Mouse (Mus musculus) neural tube, embryonic 13.5 days (tissue): ENCODE data around the gene Efr3b. TPM values are rescaled to one million over a fixed set of nuclear protein-coding genes. Genes with fewer than 3 reads are reported as not detected.
"Not testable (repeated sequence)": the region's sequence is repeated elsewhere in the genome, so short reads cannot be mapped to it uniquely, and the experiment has no call there.

Experiments used
- ATAC-seq: fragments of 200-750 bp; cut with Nextera tagmentation; 2 replicates; pipeline ENCODE4 v1.8.0; 2017; ENCODE audit warnings: low read depth, mild to moderate bottlenecking, moderate TSS enrichment, moderate library complexity
- H3K27ac ChIP-seq: fragments of 300-500 bp; sonication (generic); replicated peaks from 2 replicates; pipeline ENCODE4 v1.5.1; 2015; ENCODE audit warnings: moderate library complexity, mild to moderate bottlenecking, inconsistent platforms
- H3K27me3 ChIP-seq: fragments of 300-500 bp; sonication (generic); 2 replicates; pipeline ENCODE4 v1.6.1; 2015; ENCODE audit warnings: mild to moderate bottlenecking, inconsistent platforms
- H3K36me3 ChIP-seq: fragments of 300-500 bp; sonication (generic); 2 replicates; pipeline ENCODE4 v1.6.1; 2015; ENCODE audit warnings: mild to moderate bottlenecking, inconsistent platforms
- H3K4me1 ChIP-seq: fragments of 300-500 bp; sonication (generic); replicated peaks from 2 replicates; pipeline ENCODE4 v1.6.1; 2015; ENCODE audit warnings: inconsistent platforms
- H3K4me2 ChIP-seq: fragments of 300-500 bp; sonication (generic); 2 replicates; pipeline ENCODE4 v1.6.1; 2015; ENCODE audit warnings: inconsistent platforms, mild to moderate bottlenecking, moderate library complexity
- H3K4me3 ChIP-seq: fragments of 300-500 bp; sonication (generic); 2 replicates; pipeline ENCODE4 v1.5.1; 2015; ENCODE audit warnings: mild to moderate bottlenecking, inconsistent platforms
- H3K9ac ChIP-seq: fragments of 300-500 bp; sonication (generic); 2 replicates; pipeline ENCODE4 v1.6.1; 2015; ENCODE audit warnings: moderate library complexity, mild to moderate bottlenecking, inconsistent platforms
- H3K9me3 ChIP-seq: fragments of 300-500 bp; sonication (generic); 2 replicates; pipeline ENCODE4 v1.6.1; 2016; ENCODE audit warnings: inconsistent platforms
- WGBS: fragments of 180-500 bp; shearing (Covaris S2); methylation state at CpG from one replicate; pipeline ENCODE4 v1.1.7; 2015; 5-methylcytosine and 5-hydroxymethylcytosine counted together
- polyA plus RNA-seq: library from polyadenylated mRNA; unstranded; fragments of >200 nt; fragmentation: Nextera tagmentation; extraction: Ambion mirVana; gene quantifications from 2 replicates; pipeline ENCODE4 v1.2.1, GENCODE M21; 2015

Gene Efr3b
- polyA plus RNA-seq, 1 experiment from 2014 or later: 32.8 TPM

DNA sequence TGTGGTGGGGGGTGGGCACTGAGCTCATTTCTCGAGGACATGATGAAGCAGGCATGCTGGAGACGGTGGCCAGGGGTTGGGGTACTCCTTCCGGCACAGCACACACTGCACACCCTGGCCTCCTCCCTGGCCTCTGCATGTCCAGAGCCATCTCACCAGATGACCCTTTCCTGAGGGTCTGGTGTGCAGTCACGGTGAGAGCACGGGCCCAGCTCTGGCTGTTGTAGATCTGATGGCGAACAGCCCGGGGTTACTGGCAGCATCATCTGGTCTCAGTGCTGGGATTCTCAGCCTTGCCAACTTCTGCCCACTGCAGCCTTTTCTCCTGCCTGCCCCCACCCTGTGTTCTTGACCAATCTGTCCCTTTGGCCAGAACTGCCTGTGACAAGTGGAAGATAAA lies 32.6 kb downstream of the Efr3b start:
- no peaks in the 10 kb centered on the region for H3K27me3 ChIP-seq
- no peak for ATAC-seq
- WGBS: 79% methylated on average over 7 of the region's 7 CpGs
- H3K9me3 ChIP-seq: no peaks in the 10 kb centered on the region
- H3K9ac ChIP-seq: no peak overlapping the region
- peak overlapping the region; percentile 77 for H3K27ac ChIP-seq
- no peak overlapping the region for H3K4me2 ChIP-seq
- H3K36me3 ChIP-seq: peaks cover 2% of the 10 kb centered on the region; the same call in 1 of the 2 replicates
- H3K4me3 ChIP-seq: no peak overlapping the region
- H3K4me1 ChIP-seq: peaks cover 37% of the 10 kb centered on the region

DNA sequence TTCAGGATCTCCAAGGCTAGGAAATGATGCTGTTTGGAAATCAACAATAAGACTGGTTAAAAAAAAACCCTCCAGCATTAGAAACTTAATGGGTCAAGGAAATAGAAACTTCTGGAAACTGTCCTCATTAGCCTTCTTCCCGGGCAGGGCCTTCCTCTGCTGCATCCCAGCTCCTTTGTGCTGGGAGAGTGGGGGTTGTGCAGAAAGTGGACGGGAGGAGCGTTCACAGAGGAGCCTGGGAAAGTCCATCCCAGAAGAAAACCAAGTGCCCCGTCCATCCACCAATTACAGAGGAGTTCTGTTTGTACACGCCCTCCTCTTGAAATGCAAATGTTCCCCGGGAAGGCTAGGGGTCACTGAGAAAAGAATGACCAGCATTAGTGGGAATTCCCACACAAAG lies 34.1 kb downstream of the Efr3b start:
- H3K4me1 ChIP-seq: peaks cover 37% of the 10 kb centered on the region
- H3K36me3 ChIP-seq: peaks cover 15% of the 10 kb centered on the region
- H3K4me3 ChIP-seq: no peak overlapping the region
- 9% methylated on average over 6 of the region's 6 CpGs for WGBS
- H3K27me3 ChIP-seq: no peaks in the 10 kb centered on the region
- ATAC-seq: no peak
- H3K9me3 ChIP-seq: no peaks in the 10 kb centered on the region
- no peak overlapping the region for H3K4me2 ChIP-seq
- H3K27ac ChIP-seq: no peak overlapping the region
- H3K9ac ChIP-seq: no peak overlapping the region

DNA sequence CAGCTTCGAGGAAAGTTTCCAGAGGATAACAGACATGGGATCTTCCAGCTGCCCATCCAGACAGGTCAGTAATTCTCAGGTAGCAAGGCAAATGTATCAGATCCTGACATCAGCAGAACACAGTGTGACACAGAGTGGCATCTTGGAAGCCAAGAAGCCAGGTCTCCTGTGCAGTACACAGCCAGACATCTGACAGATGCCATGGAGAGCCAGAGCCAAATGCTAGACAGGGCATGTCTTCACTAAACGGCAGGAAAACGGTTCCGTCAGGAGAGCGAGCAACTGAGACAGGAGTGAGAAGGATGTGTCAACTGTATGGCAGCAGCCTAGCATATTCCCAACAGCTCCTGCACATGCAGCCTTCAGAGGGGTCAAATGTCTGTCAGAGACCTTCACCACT lies 38.3 kb downstream of the Efr3b start:
- H3K4me2 ChIP-seq: no peak overlapping the region
- WGBS: 97% methylated on average over 5 of the region's 5 CpGs
- H3K27me3 ChIP-seq: no peaks in the 10 kb centered on the region
- H3K27ac ChIP-seq: no peak overlapping the region
- H3K4me3 ChIP-seq: no peak overlapping the region
- H3K4me1 ChIP-seq: 0 out of 2 replicates have a peak, but pooled peaks cover 4% of the 10 kb centered on the region
- H3K36me3 ChIP-seq: peaks cover 26% of the 10 kb centered on the region
- no peak for ATAC-seq
- no peak overlapping the region for H3K9ac ChIP-seq
- no peaks in the 10 kb centered on the region for H3K9me3 ChIP-seq

GRCm38 (mm10) chr12:3996749-3997148 lies 42.0 kb downstream of the Efr3b start:
- peaks cover 35% of the 10 kb centered on the region for H3K36me3 ChIP-seq
- H3K9me3 ChIP-seq: no peaks in the 10 kb centered on the region
- ATAC-seq: no peak
- no peak overlapping the region for H3K4me2 ChIP-seq
- no peak overlapping the region for H3K4me3 ChIP-seq
- no peaks in the 10 kb centered on the region for H3K27me3 ChIP-seq
- 76% methylated on average over 9 of the region's 9 CpGs for WGBS
- H3K4me1 ChIP-seq: no peaks in the 10 kb centered on the region
- 0 out of 2 replicates have a peak overlapping the region, but pooled peaks have one; percentile 28 for H3K27ac ChIP-seq
- H3K9ac ChIP-seq: no peak overlapping the region

- Histone ChIP-seq H3K9me3 (no peaks in the 10 kb centered on the region), H3K27me3 (no peaks in the 10 kb centered on the region), H3K36me3 (peaks cover 26% of the 10 kb centered on the region), H3K4me2 (no peak overlapping the region), H3K27ac (no peak overlapping the region), H3K9ac (no peak overlapping the region), H3K4me1 (peaks cover 7% of the 10 kb centered on the region; the same call in 1 of the 2 replicates), H3K4me3 (no peak overlapping the region)
- 45% methylated on average over 3 of the region's 3 CpGs for WGBS
- ATAC-seq: no peak
Observed at GRCm38 (mm10) chr12:3991047-3991446, 47.7 kb downstream of the Efr3b start.

DNA sequence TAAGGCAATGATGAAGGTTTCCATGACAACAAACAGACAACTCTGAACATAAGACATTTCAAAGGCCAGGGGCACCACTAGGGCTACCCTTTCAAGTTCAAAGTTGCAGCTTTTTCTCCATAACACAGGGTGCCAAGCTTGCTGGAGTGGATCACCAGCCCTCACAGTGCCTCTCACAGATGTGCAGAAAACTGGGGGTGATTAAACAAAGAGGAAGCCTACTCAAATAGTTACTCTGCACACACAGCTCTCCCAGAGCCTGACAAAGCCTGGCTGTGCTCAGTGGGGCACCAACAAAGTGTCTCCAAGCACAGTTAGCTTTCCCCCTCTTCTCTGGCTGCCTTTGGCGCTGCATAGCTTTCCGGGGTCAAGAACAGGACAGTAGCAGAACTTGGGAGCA lies 48.8 kb downstream of the Efr3b start:
- peaks cover 33% of the 10 kb centered on the region for H3K36me3 ChIP-seq
- no peak for ATAC-seq
- WGBS: 18% methylated on average over 2 of the region's 2 CpGs
- H3K9ac ChIP-seq: no peak overlapping the region
- H3K4me3 ChIP-seq: no peak overlapping the region
- no peak overlapping the region for H3K4me2 ChIP-seq
- no peaks in the 10 kb centered on the region for H3K27me3 ChIP-seq
- no peaks in the 10 kb centered on the region for H3K9me3 ChIP-seq
- H3K4me1 ChIP-seq: peaks cover 7% of the 10 kb centered on the region; the same call in 1 of the 2 replicates
- H3K27ac ChIP-seq: no peak overlapping the region

DNA sequence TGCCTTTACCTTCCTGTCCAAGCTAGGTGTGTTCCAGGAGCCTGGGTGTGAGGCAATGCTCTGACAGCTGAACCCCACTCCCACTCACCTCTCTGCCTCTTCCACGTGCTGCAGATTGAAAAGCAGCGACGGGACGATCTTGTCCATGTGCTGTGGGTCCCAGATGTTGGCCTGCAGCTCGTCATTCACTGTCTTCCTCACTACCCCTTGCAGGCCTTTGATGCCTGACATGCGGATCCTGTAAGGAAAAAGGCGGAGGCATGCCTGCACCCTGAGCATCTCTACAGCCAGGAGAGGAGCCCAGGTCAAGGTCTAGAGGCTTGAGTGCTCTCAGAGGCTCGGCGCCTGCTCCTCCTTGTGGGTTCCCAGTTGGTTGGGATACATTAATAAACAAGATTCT lies 54.3 kb downstream of the Efr3b start:
- Histone ChIP-seq H3K27me3 (peaks cover 7% of the 10 kb centered on the region), H3K4me3 (no peak overlapping the region), H3K4me1 (peaks cover 21% of the 10 kb centered on the region), H3K4me2 (no peak overlapping the region), H3K9ac (no peak overlapping the region), H3K36me3 (peaks cover 36% of the 10 kb centered on the region), H3K9me3 (no peaks in the 10 kb centered on the region), H3K27ac (no peak overlapping the region)
- 83% methylated on average over 9 of the region's 9 CpGs for WGBS
- ATAC-seq: no peak

DNA sequence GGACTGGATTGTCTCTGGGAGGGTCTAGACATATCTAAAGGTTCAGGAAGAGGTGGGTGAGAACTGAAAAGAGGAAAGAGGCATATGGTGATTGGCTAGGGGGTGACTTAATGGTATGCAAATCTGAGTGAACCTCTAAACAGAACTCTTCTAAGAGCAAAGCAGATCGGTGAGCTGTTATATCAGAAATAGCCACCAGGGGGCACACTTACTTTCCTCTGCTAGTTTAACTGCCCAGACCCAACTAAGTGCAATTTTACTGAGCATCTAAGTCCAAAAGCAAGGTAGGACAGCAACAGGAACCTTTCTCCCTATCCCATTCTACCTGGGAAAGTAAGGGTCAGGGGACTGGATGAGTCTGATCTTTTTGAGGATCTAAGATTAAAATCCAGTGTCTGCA lies 55.0 kb downstream of the Efr3b start:
- ATAC-seq: no peak
- H3K27me3 ChIP-seq: peaks cover 7% of the 10 kb centered on the region
- WGBS: 0% methylated on average over 1 of the region's 1 CpGs
- no peak overlapping the region for H3K4me3 ChIP-seq
- H3K9me3 ChIP-seq: no peaks in the 10 kb centered on the region
- H3K4me1 ChIP-seq: peaks cover 21% of the 10 kb centered on the region
- no peak overlapping the region for H3K9ac ChIP-seq
- H3K4me2 ChIP-seq: no peak overlapping the region
- peaks cover 34% of the 10 kb centered on the region for H3K36me3 ChIP-seq
- H3K27ac ChIP-seq: no peak overlapping the region

GRCm38 (mm10) chr12:3982257-3982656 lies 56.5 kb downstream of the Efr3b start:
- ATAC-seq: no peak
- WGBS: 30% methylated on average over 6 of the region's 6 CpGs

GRCm38 (mm10) chr12:3981350-3982131 lies 57.2 kb downstream of the Efr3b start:
- Histone ChIP-seq H3K4me1 (peaks cover 21% of the 10 kb centered on the region), H3K36me3 (peaks cover 54% of the 10 kb centered on the region), H3K4me2 (peak overlapping the region; percentile 71), H3K27me3 (peaks cover 7% of the 10 kb centered on the region), H3K9ac (peak overlapping the region; percentile 66), H3K27ac (peak overlapping the region; percentile 43; the same call in 1 of the 2 replicates), H3K9me3 (no peaks in the 10 kb centered on the region), H3K4me3 (peak overlapping the region; percentile 38)
- WGBS: under 1% methylated on average over 41 of the region's 41 CpGs
- ATAC-seq: peak; percentile 89

More at GRCm38 (mm10) chr12:3982257-3982656, 56.5 kb downstream of the Efr3b start:
- Histone ChIP-seq H3K9me3 (no peaks in the 10 kb centered on the region), H3K4me3 (peak overlapping the region; percentile 38), H3K36me3 (peaks cover 47% of the 10 kb centered on the region), H3K27me3 (peaks cover 7% of the 10 kb centered on the region), H3K9ac (peak overlapping the region; percentile 66), H3K4me1 (peaks cover 21% of the 10 kb centered on the region), H3K27ac (0 out of 2 replicates have a peak overlapping the region, but pooled peaks have one; percentile 43), H3K4me2 (peak overlapping the region; percentile 71)

- WGBS: 64% methylated on average over 1 of the region's 1 CpGs
- H3K4me2 ChIP-seq: peak overlapping the region; percentile 71
- peak overlapping the region; percentile 38; the same call in 1 of the 2 replicates for H3K4me3 ChIP-seq
- H3K27ac ChIP-seq: peak overlapping the region; percentile 43; the same call in 1 of the 2 replicates
- H3K36me3 ChIP-seq: peaks cover 60% of the 10 kb centered on the region
- H3K27me3 ChIP-seq: peaks cover 7% of the 10 kb centered on the region
- H3K9me3 ChIP-seq: no peaks in the 10 kb centered on the region
- H3K9ac ChIP-seq: peak overlapping the region; percentile 66; the same call in 1 of the 2 replicates
- peaks cover 21% of the 10 kb centered on the region for H3K4me1 ChIP-seq
- ATAC-seq: no peak; the same call in 1 of the 2 replicates
Observed at GRCm38 (mm10) chr12:3980991-3981349, 57.7 kb downstream of the Efr3b start.

DNA sequence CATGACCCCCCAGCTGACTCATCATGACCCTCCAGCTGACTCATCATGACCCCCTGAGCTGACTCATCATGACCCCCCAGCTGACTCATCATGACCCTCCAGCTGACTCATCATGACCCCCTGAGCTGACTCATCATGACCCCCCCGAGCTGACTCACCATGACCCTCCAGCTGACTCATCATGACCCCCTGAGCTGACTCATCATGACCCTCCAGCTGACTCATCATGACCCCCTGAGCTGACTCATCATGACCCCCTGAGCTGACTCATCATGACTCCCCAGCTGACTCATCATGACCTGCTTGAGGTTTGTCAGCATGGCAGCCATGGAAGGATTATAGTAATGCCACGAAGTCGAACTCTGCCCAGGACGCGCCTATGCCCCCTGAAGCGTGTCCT lies 65.5 kb downstream of the Efr3b start:
- H3K4me1 ChIP-seq, H3K27ac ChIP-seq, H3K4me3 ChIP-seq, ATAC-seq, H3K9ac ChIP-seq, H3K9me3 ChIP-seq, H3K27me3 ChIP-seq, H3K4me2 ChIP-seq: not testable (repeated sequence)
- 96% methylated on average over 6 of the region's 6 CpGs for WGBS
- peaks cover 92% of the 10 kb centered on the region for H3K36me3 ChIP-seq
